Mouse (Mus musculus) hindbrain, embryonic 12.5 days (tissue): Measurements from ENCODE around the gene S100a16. TPM values are rescaled to one million over a fixed set of nuclear protein-coding genes. Genes with fewer than 3 reads are reported as not detected.

Experiments
- ATAC-seq: fragments of 200-750 bp; cut with Nextera tagmentation; 2 replicates; pipeline ENCODE4 v1.8.0; 2017; ENCODE audit warnings: moderate TSS enrichment; ENCODE audit not compliant: low FRiP score
- H3K27ac ChIP-seq: fragments of 300-500 bp; sonication (generic); 2 replicates; pipeline ENCODE4 v1.5.1; 2016; ENCODE audit warnings: mild to moderate bottlenecking
- H3K27me3 ChIP-seq: fragments of 300-500 bp; sonication (generic); 2 replicates; pipeline ENCODE4 v1.6.1; 2016; ENCODE audit warnings: mild to moderate bottlenecking
- H3K36me3 ChIP-seq: fragments of 300-500 bp; sonication (generic); 2 replicates; pipeline ENCODE4 v1.6.1; 2016; ENCODE audit warnings: mild to moderate bottlenecking
- H3K4me1 ChIP-seq: fragments of 300-500 bp; sonication (generic); 2 replicates; pipeline ENCODE4 v1.6.1; 2016
- H3K4me2 ChIP-seq: fragments of 300-500 bp; sonication (generic); replicated peaks from 2 replicates; pipeline ENCODE4 v1.6.1; 2016; ENCODE audit warnings: mild to moderate bottlenecking
- H3K4me3 ChIP-seq: fragments of 300-500 bp; sonication (generic); 2 replicates; pipeline ENCODE4 v1.5.1; 2016; ENCODE audit warnings: mild to moderate bottlenecking
- H3K9ac ChIP-seq: fragments of 300-500 bp; sonication (generic); 2 replicates; pipeline ENCODE4 v1.6.1; 2016; ENCODE audit warnings: mild to moderate bottlenecking, moderate library complexity
- H3K9me3 ChIP-seq: fragments of 300-500 bp; sonication (generic); replicated peaks from 2 replicates; pipeline ENCODE4 v1.6.1; 2016; ENCODE audit warnings: mild to moderate bottlenecking
- WGBS: fragments of 180-500 bp; shearing (Covaris S2); methylation state at CpG from one replicate; pipeline ENCODE4 v1.1.7; 2016; 5-methylcytosine and 5-hydroxymethylcytosine counted together
- polyA plus RNA-seq: library from polyadenylated mRNA; unstranded; fragments of >200 nt; fragmentation: Nextera tagmentation; extraction: Ambion mirVana; gene quantifications from 2 replicates; pipeline ENCODE4 v1.2.1, GENCODE M21; 2016

The S100a16 gene
- polyA plus RNA-seq, 1 experiment from 2014 or later = 40.0 TPM

- no peaks in the 10 kb centered on the region for H3K9me3 ChIP-seq
- H3K36me3 ChIP-seq = peaks cover 32% of the 10 kb centered on the region
- ATAC-seq = peak; percentile 93
- WGBS = under 1% methylated on average over 65 of the region's 66 CpGs
- H3K27ac ChIP-seq = peak within 1 kb of the TSS; percentile 94
- H3K4me3 ChIP-seq = peak within 1 kb of the TSS; percentile 91
- peaks cover 15% of the 10 kb centered on the region for H3K4me1 ChIP-seq
- peak within 1 kb of the TSS; percentile 79 for H3K4me2 ChIP-seq
- H3K27me3 ChIP-seq = peaks cover 23% of the 10 kb centered on the region
- H3K9ac ChIP-seq = peak within 1 kb of the TSS; percentile 95
Observed at GRCm38 (mm10) chr3:90508950-90509746, 27.9 kb upstream of the S100a16 start, which contains the start of gene Chtop. TSS of gene Chtop (minus strand) at chr3:90509498.

DNA sequence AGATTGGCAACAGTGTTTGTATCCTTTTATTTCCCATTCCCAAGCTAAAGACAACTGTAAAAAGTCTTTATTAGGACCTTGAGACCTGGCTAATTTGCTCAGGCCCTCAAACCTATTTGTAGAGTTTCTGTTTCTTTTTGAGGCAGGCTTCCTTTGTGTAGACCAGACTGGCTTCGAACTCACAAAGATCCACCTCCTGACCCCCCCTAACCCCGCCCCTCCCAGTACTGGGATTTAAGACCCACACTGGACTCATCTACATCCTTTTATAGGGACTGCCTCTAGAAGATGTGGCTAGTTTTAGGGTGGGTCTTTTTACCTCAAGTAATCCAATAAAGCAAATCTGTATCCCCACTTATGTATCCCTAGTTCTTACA is 27.3 kb upstream of the S100a16 start:
- Histone ChIP-seq H3K36me3 (peaks cover 26% of the 10 kb centered on the region), H3K27ac (0 out of 2 replicates have a peak overlapping the region, but pooled peaks have one; percentile 94), H3K9ac (no peak overlapping the region), H3K4me2 (peak overlapping the region; percentile 79), H3K9me3 (no peaks in the 10 kb centered on the region), H3K27me3 (peaks cover 29% of the 10 kb centered on the region), H3K4me1 (peaks cover 19% of the 10 kb centered on the region), H3K4me3 (peak overlapping the region; percentile 91)
- peak; percentile 35 for ATAC-seq
- 8% methylated on average over 2 of the region's 2 CpGs for WGBS

GRCm38 (mm10) chr3:90512276-90512675 is 24.8 kb upstream of the S100a16 start:
- peaks cover 41% of the 10 kb centered on the region for H3K27me3 ChIP-seq
- 85% methylated on average over 5 of the region's 5 CpGs for whole genome bisulfite sequencing
- H3K27ac ChIP-seq = no peak overlapping the region
- H3K36me3 ChIP-seq = 0 out of 2 replicates have a peak, but pooled peaks cover 2% of the 10 kb centered on the region
- H3K4me1 ChIP-seq = peaks cover 24% of the 10 kb centered on the region
- H3K9me3 ChIP-seq = no peaks in the 10 kb centered on the region
- H3K4me3 ChIP-seq = no peak overlapping the region
- no peak overlapping the region for H3K4me2 ChIP-seq
- no peak for ATAC-seq
- no peak overlapping the region for H3K9ac ChIP-seq

DNA sequence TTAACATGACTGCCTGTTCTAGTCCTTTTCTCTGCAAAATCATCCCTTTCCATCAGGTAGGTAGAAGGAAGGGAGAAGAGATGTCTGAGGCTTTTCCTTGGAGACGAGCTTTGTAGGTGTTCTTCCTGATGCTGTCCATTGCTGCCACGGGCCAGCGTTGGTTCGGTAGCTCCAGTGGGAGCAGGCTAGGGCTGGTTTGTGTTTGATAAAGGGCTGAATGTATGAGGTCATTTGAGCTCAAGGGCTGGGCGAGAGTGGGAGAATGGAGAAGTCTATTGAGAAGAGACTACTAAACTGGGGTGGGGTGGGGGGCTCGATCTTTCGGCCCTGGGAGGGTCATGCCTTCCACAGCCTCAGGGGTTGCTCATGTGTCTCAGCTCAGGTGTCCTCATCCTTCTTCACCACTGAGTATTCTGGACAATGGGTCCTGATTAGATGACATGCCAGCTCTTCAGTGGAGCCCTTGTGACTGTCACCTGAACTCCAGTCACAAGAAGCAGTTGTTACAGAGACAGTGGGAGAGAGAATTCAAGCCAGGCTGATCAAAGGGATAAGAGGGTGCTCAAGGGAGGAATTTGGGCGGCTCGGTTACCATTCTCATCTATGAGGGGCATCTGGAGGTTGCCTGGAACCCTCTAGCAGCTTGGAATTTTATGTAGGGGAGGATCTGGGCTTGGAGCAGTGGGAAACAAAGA is 24.0 kb upstream of the S100a16 start:
- ATAC-seq = no peak
- H3K4me1 ChIP-seq = peaks cover 16% of the 10 kb centered on the region
- peaks cover 41% of the 10 kb centered on the region for H3K27me3 ChIP-seq
- WGBS = 75% methylated on average over 9 of the region's 9 CpGs
- no peaks in the 10 kb centered on the region for H3K9me3 ChIP-seq
- no peak overlapping the region; the same call in 1 of the 2 replicates for H3K4me2 ChIP-seq
- no peak overlapping the region for H3K4me3 ChIP-seq
- H3K9ac ChIP-seq = no peak overlapping the region
- no peak overlapping the region for H3K27ac ChIP-seq
- H3K36me3 ChIP-seq = no peaks in the 10 kb centered on the region

GRCm38 (mm10) chr3:90513796-90514590 is 23.1 kb upstream of the S100a16 start, which contains the start of the genes S100a1 and S100a13:
TSS of gene S100a1 (minus strand) at chr3:90514392.
TSS of gene S100a13 (plus strand) at chr3:90514435.
- WGBS = 4% methylated on average over 25 of the region's 25 CpGs
- H3K27me3 ChIP-seq = peaks cover 41% of the 10 kb centered on the region
- peak within 1 kb of the TSS; percentile 29 for H3K4me3 ChIP-seq
- peak within 1 kb of the TSS; percentile 46 for H3K9ac ChIP-seq
- peaks cover 14% of the 10 kb centered on the region; the same call in 1 of the 2 replicates for H3K4me1 ChIP-seq
- no peaks in the 10 kb centered on the region for H3K9me3 ChIP-seq
- H3K27ac ChIP-seq = no peak within 1 kb of the TSS
- peak within 1 kb of the TSS; percentile 64 for H3K4me2 ChIP-seq
- peak; percentile 26; the same call in 1 of the 2 replicates for ATAC-seq
- no peaks in the 10 kb centered on the region for H3K36me3 ChIP-seq

DNA sequence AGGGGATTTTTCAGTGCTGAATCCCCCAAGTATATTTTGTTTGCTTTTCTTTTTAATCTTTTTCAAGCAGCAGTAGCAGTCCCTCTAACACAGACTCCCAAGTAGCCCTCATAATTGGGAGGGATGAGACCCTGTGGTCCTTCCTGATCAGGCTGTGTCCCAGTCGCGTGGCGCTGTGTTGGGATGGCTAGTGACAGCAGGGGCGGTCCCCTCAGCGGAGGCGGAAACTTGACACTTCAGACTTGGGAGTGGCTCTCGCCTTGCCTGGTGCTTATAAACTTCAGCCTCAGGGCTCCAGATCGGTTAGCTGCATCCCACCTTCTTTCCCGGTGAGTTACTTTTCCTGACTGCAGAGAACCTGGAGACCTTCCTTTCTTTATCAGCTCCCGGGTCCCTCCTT is 22.4 kb upstream of the S100a16 start:
- Histone ChIP-seq H3K9ac (peak overlapping the region; percentile 10; the same call in 1 of the 2 replicates), H3K4me1 (peaks cover 14% of the 10 kb centered on the region; the same call in 1 of the 2 replicates), H3K27ac (no peak overlapping the region), H3K36me3 (no peaks in the 10 kb centered on the region), H3K27me3 (peaks cover 41% of the 10 kb centered on the region), H3K9me3 (no peaks in the 10 kb centered on the region), H3K4me3 (peak overlapping the region; percentile 29), H3K4me2 (peak overlapping the region; percentile 64)
- ATAC-seq = peak; percentile 52; the same call in 1 of the 2 replicates
- whole genome bisulfite sequencing = 1% methylated on average over 10 of the region's 10 CpGs

DNA sequence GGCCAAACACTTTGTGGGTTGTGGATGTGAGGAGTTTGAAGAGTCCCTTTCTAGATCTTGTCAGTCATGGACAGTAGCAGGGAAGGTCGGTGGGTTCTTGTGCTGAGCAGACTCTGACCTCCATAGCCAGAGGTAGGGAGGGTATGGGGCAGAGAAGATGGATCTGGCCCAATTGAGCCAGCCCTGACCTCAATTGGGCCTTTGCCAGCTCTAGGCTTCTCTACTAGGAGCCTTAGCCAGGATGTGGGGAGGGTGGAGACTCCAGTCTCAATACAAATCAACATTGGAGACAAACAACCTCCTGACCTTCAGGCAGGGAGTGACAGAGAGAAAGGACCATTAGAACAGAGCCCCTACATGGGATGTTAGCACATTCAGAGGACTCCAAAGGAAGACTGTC is 21.8 kb upstream of the S100a16 start:
- H3K4me2 ChIP-seq = peak overlapping the region; percentile 64
- H3K27me3 ChIP-seq = peaks cover 41% of the 10 kb centered on the region
- no peak for ATAC-seq
- no peaks in the 10 kb centered on the region for H3K9me3 ChIP-seq
- peak overlapping the region; percentile 29 for H3K4me3 ChIP-seq
- H3K9ac ChIP-seq = peak overlapping the region; percentile 10; the same call in 1 of the 2 replicates
- H3K36me3 ChIP-seq = no peaks in the 10 kb centered on the region
- no peak overlapping the region for H3K27ac ChIP-seq
- WGBS = 33% methylated on average over 1 of the region's 1 CpGs
- H3K4me1 ChIP-seq = peaks cover 14% of the 10 kb centered on the region; the same call in 1 of the 2 replicates

GRCm38 (mm10) chr3:90515789-90516188 is 21.3 kb upstream of the S100a16 start:
- 86% methylated on average over 4 of the region's 4 CpGs for WGBS
- no peak overlapping the region for H3K27ac ChIP-seq
- H3K9me3 ChIP-seq = no peaks in the 10 kb centered on the region
- no peak overlapping the region for H3K4me2 ChIP-seq
- ATAC-seq = no peak
- H3K9ac ChIP-seq = no peak overlapping the region
- peaks cover 41% of the 10 kb centered on the region for H3K27me3 ChIP-seq
- H3K36me3 ChIP-seq = no peaks in the 10 kb centered on the region
- H3K4me1 ChIP-seq = peaks cover 14% of the 10 kb centered on the region; the same call in 1 of the 2 replicates
- no peak overlapping the region for H3K4me3 ChIP-seq

DNA sequence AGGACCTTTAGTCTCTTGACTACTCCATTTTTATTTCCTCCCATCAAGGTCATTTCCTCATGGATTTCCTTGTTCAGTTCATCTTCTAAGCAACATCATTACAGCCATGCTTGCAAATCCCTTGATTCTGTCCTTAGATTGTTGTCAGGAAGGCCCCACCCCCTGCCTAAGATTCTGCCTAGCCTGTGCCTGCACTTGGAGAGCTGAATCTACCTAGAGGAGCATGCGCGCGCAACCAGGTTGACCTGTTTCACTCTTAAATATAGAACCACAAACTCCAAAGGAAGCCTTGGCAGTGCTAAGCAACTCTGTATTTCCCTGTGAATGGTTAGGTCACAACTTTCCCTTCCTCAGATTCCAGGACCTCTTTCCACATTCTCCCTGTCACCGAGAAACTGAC is 19.3 kb upstream of the S100a16 start:
- Histone ChIP-seq H3K36me3 (no peaks in the 10 kb centered on the region), H3K27ac (no peak overlapping the region), H3K4me1 (peaks cover 14% of the 10 kb centered on the region; the same call in 1 of the 2 replicates), H3K4me2 (no peak overlapping the region), H3K9ac (no peak overlapping the region), H3K9me3 (no peaks in the 10 kb centered on the region), H3K27me3 (peaks cover 33% of the 10 kb centered on the region), H3K4me3 (no peak overlapping the region)
- ATAC-seq = no peak
- WGBS = 87% methylated on average over 4 of the region's 4 CpGs

- H3K4me3 ChIP-seq = no peak overlapping the region
- WGBS = 59% methylated on average over 4 of the region's 4 CpGs
- no peak for ATAC-seq
- 0 out of 2 replicates have a peak, but pooled peaks cover 4% of the 10 kb centered on the region for H3K27me3 ChIP-seq
- H3K9me3 ChIP-seq = no peaks in the 10 kb centered on the region
- H3K9ac ChIP-seq = no peak overlapping the region
- no peaks in the 10 kb centered on the region for H3K4me1 ChIP-seq
- no peak overlapping the region for H3K4me2 ChIP-seq
- H3K27ac ChIP-seq = no peak overlapping the region
- no peaks in the 10 kb centered on the region for H3K36me3 ChIP-seq
Observed at GRCm38 (mm10) chr3:90525421-90525820, 11.6 kb upstream of the S100a16 start.

DNA sequence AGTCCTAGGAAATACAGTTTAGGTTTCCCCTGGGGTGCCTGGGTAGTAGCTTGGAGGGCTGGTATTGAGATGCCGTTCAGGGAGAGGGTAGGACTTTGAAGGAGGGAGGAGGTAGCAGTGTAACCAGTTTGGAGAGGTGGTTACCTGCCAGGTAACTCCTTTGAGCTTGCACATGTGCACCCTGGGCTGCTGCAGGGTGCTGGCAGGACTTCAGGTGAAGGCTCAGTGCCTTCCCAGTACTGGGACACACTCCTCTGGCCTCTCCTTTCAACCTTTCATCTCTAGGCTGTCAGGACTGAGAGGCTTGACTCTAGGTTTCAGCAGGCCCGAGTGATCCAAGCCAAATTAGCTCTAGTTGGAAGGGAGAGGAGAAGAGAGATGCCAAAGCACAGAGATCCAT is 11.0 kb upstream of the S100a16 start:
- H3K4me3 ChIP-seq = no peak overlapping the region
- no peak for ATAC-seq
- H3K9ac ChIP-seq = no peak overlapping the region
- H3K27me3 ChIP-seq = 0 out of 2 replicates have a peak, but pooled peaks cover 4% of the 10 kb centered on the region
- H3K27ac ChIP-seq = no peak overlapping the region
- no peak overlapping the region for H3K4me2 ChIP-seq
- H3K4me1 ChIP-seq = no peaks in the 10 kb centered on the region
- no peaks in the 10 kb centered on the region for H3K9me3 ChIP-seq
- no peaks in the 10 kb centered on the region for H3K36me3 ChIP-seq
- 79% methylated on average over 2 of the region's 2 CpGs for WGBS
